Comparison of ENCODE assay signal across 12 mouse cellular contexts in the genomic region with DNA sequence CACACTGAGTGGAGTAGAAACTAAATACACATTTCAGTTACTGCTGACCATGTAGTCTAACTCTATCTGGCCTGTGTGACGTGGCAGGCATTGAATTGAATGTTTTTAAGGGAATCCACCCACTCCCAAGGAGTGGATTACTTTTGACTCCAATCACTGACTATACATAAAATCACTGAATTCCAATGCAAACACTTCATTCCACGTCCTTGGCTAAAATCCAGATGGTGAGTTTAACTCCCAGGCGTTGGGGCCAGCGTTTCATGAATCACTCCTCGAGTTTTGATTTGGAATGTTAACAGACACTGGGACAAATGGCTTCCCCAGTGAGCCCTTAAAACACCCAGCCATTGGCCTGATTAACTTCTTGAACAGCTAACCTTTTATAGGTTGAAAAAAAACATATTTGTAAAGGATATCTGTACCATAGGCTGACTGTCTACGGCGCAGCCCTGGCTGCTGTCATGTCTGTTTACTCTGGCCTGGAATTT. TPM values are rescaled to one million over a fixed set of nuclear protein-coding genes. Genes with fewer than 3 reads are reported as not detected.
A peak's percentile ranks its signal among the peaks of the same experiment; 100 is the strongest.
DNase-seq lines count a peak whose midpoint lies in the region; ATAC-seq and TF ChIP-seq lines count a peak whose summit lies in the region.
"Had no signal": no experiment of that assay in that cellular context is flagged by ENCODE, and none has a peak within 500 bp of the region (broad histone marks: within the 10 kb centered on the region; RNA-seq: fewer than 3 reads in every experiment).

No protein-coding gene starts in this region.

- TF ChIP-seq EP300 in stomach, postnatal 0 days (optimal IDR thresholded peaks at IDR 0.05) = no peak

- 40% methylated on average over 7 of the region's 7 CpGs for WGBS in heart, embryonic 11.5 days (ENCODE audit: insufficient replicate concordance)
- 10% methylated on average over 7 of the region's 7 CpGs for WGBS in lung, embryonic 14.5 days
- 44% methylated on average over 7 of the region's 7 CpGs for WGBS in limb, embryonic 12.5 days
- WGBS in stomach, postnatal 0 days = 10% methylated on average over 7 of the region's 7 CpGs
- 81% methylated on average over 7 of the region's 7 CpGs for WGBS in midbrain, embryonic 14.5 days

- no peak; the same call in 1 of the 2 replicates for ATAC-seq in heart, embryonic 11.5 days (replicated peaks; ENCODE audit: insufficient number of reproducible peaks, low FRiP score, low TSS enrichment)
- peak; percentile 80 for ATAC-seq in lung, embryonic 14.5 days (ENCODE audit: insufficient read depth)
- 0 out of 2 replicates have a peak, but pooled peaks have one; percentile 31 for ATAC-seq in limb, embryonic 12.5 days (ENCODE audit: insufficient number of reproducible peaks, insufficient read depth, low FRiP score, low TSS enrichment, low read depth)
- 0 out of 2 replicates have a peak, but pooled peaks have one; percentile 32 for ATAC-seq in stomach, postnatal 0 days (ENCODE audit: low FRiP score, low TSS enrichment)
- ATAC-seq in midbrain, embryonic 14.5 days (ENCODE audit: low FRiP score, low TSS enrichment) = no peak

- no peak for TF ChIP-seq CTCF in lung, embryonic 14.5 days (IDR thresholded peaks at IDR 0.05; ENCODE audit: low read depth)
- TF ChIP-seq CTCF in stomach, postnatal 0 days (IDR thresholded peaks at IDR 0.05; ENCODE audit: low read depth) = no peak

- no peak overlapping the region for H3K9ac ChIP-seq in heart, embryonic 11.5 days (ENCODE audit: low read depth, low read length)
- no peak overlapping the region for H3K9ac ChIP-seq in lung, embryonic 14.5 days
- H3K9ac ChIP-seq in limb, embryonic 12.5 days (replicated peaks) = no peak overlapping the region
- no peak overlapping the region for H3K9ac ChIP-seq in stomach, postnatal 0 days (ENCODE audit: low read length)
- no peak overlapping the region for H3K9ac ChIP-seq in midbrain, embryonic 14.5 days (replicated peaks; ENCODE audit: low read length)
- H3K9ac ChIP-seq: hindbrain, embryonic 12.5 days had no signal

- no peak overlapping the region for H3K4me2 ChIP-seq in heart, embryonic 11.5 days
- H3K4me2 ChIP-seq in lung, embryonic 14.5 days = peak overlapping the region; percentile 8
- no peak overlapping the region for H3K4me2 ChIP-seq in limb, embryonic 12.5 days
- H3K4me2 ChIP-seq in stomach, postnatal 0 days (replicated peaks; ENCODE audit: low read depth) = no peak overlapping the region
- H3K4me2 ChIP-seq in midbrain, embryonic 14.5 days (ENCODE audit: low read length) = no peak overlapping the region
- H3K4me2 ChIP-seq: hindbrain, embryonic 12.5 days had no signal

- no peaks in the 10 kb centered on the region for H3K9me3 ChIP-seq in heart, embryonic 11.5 days (replicated peaks; ENCODE audit: control insufficient read depth, low read length)
- no peaks in the 10 kb centered on the region for H3K9me3 ChIP-seq in lung, embryonic 14.5 days (ENCODE audit: low read depth, low read length)
- H3K9me3 ChIP-seq in limb, embryonic 12.5 days = no peaks in the 10 kb centered on the region
- no peaks in the 10 kb centered on the region for H3K9me3 ChIP-seq in stomach, postnatal 0 days (ENCODE audit: control insufficient read depth, low read length)
- H3K9me3 ChIP-seq in midbrain, embryonic 14.5 days (ENCODE audit: control insufficient read depth, low read length) = no peaks in the 10 kb centered on the region
- H3K9me3 ChIP-seq: hindbrain, embryonic 12.5 days had no signal

- DNase-seq in heart, postnatal 4 days = no peak
- peak; percentile 93 for DNase-seq in lung, embryonic 14.5 days
- DNase-seq in lung, postnatal 10 days = no peak
- no peak for DNase-seq in stomach, postnatal 0 days (ENCODE audit: low spot score)
- no peak for DNase-seq in midbrain, embryonic 14.5 days
- DNase-seq in retina, embryonic 14.5 days (ENCODE audit: low spot score) = no peak
- DNase-seq: cerebellum, adult 8-10 months; kidney, postnatal 36 days had no signal

- peak overlapping the region; percentile 84 for H3K27ac ChIP-seq in heart, embryonic 11.5 days (ENCODE audit: low read depth, low read length)
- peak overlapping the region; percentile 94 for H3K27ac ChIP-seq in lung, embryonic 14.5 days (ENCODE audit: low read depth)
- H3K27ac ChIP-seq in limb, embryonic 12.5 days = peak overlapping the region; percentile 65
- H3K27ac ChIP-seq in stomach, postnatal 0 days (replicated peaks) = 0 out of 2 replicates have a peak overlapping the region, but pooled peaks have one; percentile 14
- no peak overlapping the region for H3K27ac ChIP-seq in midbrain, embryonic 14.5 days (replicated peaks; ENCODE audit: low read depth, low read length)
- H3K27ac ChIP-seq: hindbrain, embryonic 12.5 days; left cerebral cortex, adult 2 months had no signal

- peaks cover 7% of the 10 kb centered on the region for H3K4me1 ChIP-seq in heart, embryonic 11.5 days (ENCODE audit: control insufficient read depth, insufficient read depth, low read length)
- H3K4me1 ChIP-seq in lung, embryonic 14.5 days (ENCODE audit: insufficient read depth) = peaks cover 20% of the 10 kb centered on the region
- H3K4me1 ChIP-seq in limb, embryonic 12.5 days (replicated peaks) = peaks cover 29% of the 10 kb centered on the region
- no peaks in the 10 kb centered on the region for H3K4me1 ChIP-seq in stomach, postnatal 0 days (replicated peaks; ENCODE audit: control insufficient read depth, insufficient read depth)
- no peaks in the 10 kb centered on the region for H3K4me1 ChIP-seq in midbrain, embryonic 14.5 days (ENCODE audit: control insufficient read depth, insufficient read depth, low read length)
- H3K4me1 ChIP-seq: hindbrain, embryonic 12.5 days had no signal

- no peak overlapping the region for H3K4me3 ChIP-seq in heart, embryonic 11.5 days (ENCODE audit: low read depth, low read length)
- no peak overlapping the region for H3K4me3 ChIP-seq in lung, embryonic 14.5 days (ENCODE audit: low read depth, low read length)
- no peak overlapping the region for H3K4me3 ChIP-seq in limb, embryonic 12.5 days (replicated peaks)
- no peak overlapping the region for H3K4me3 ChIP-seq in stomach, postnatal 0 days (ENCODE audit: low read depth, low read length)
- no peak overlapping the region for H3K4me3 ChIP-seq in midbrain, embryonic 14.5 days (replicated peaks; ENCODE audit: low read depth, low read length)
- H3K4me3 ChIP-seq: hindbrain, embryonic 12.5 days; left cerebral cortex, adult 2 months had no signal

- H3K27me3 ChIP-seq in heart, embryonic 11.5 days (ENCODE audit: control insufficient read depth, insufficient read depth, low read length) = no peaks in the 10 kb centered on the region
- H3K27me3 ChIP-seq in lung, embryonic 14.5 days (ENCODE audit: insufficient read depth, low read length) = no peaks in the 10 kb centered on the region
- no peaks in the 10 kb centered on the region for H3K27me3 ChIP-seq in limb, embryonic 12.5 days
- no peaks in the 10 kb centered on the region for H3K27me3 ChIP-seq in stomach, postnatal 0 days (ENCODE audit: control insufficient read depth, insufficient read depth, low read length)
- no peaks in the 10 kb centered on the region for H3K27me3 ChIP-seq in midbrain, embryonic 14.5 days (ENCODE audit: control insufficient read depth, insufficient read depth, low read length)
- H3K27me3 ChIP-seq: hindbrain, embryonic 12.5 days had no signal

- H3K36me3 ChIP-seq in heart, embryonic 11.5 days (ENCODE audit: control insufficient read depth, insufficient read depth, low read length) = no peaks in the 10 kb centered on the region
- H3K36me3 ChIP-seq in lung, embryonic 14.5 days (ENCODE audit: insufficient read depth) = no peaks in the 10 kb centered on the region
- H3K36me3 ChIP-seq in limb, embryonic 12.5 days = no peaks in the 10 kb centered on the region
- H3K36me3 ChIP-seq in stomach, postnatal 0 days (ENCODE audit: control insufficient read depth, insufficient read depth, low read length) = no peaks in the 10 kb centered on the region
- H3K36me3 ChIP-seq in midbrain, embryonic 14.5 days (ENCODE audit: control insufficient read depth, insufficient read depth, low read length) = no peaks in the 10 kb centered on the region
- H3K36me3 ChIP-seq: hindbrain, embryonic 12.5 days had no signal

RNA-seq across cellular contexts. Expression of a gene that starts 13.7 kb away (rescaled TPM):
- 177 and 185 TPM in 2 replicates for polyA plus RNA-seq in heart, embryonic 11.5 days (2014; fragmentation: Nextera tagmentation; extraction: Ambion mirVana)
- 10 to 100 TPM; 76.1 to 79.8 TPM for total RNA-seq in heart, postnatal 4 days (2021)
- 92.3 and 93.8 TPM in 2 replicates for polyA plus RNA-seq in lung, embryonic 14.5 days (2014; fragmentation: Nextera tagmentation; extraction: Ambion mirVana)
- polyA plus RNA-seq in limb, embryonic 12.5 days (2016; fragmentation: Nextera tagmentation; extraction: Ambion mirVana) = 57.7 and 66.8 TPM in 2 replicates
- 9.7 and 10.8 TPM in 2 replicates for polyA plus RNA-seq in stomach, postnatal 0 days (2015; fragmentation: Nextera tagmentation; extraction: Ambion mirVana)
- 1.5 and 3.9 TPM in 2 replicates for polyA plus RNA-seq in midbrain, embryonic 14.5 days (2014; fragmentation: Nextera tagmentation; extraction: Ambion mirVana)

Comparison
In these comparisons a context has a peak if more than half of its experiments do, and no peak if none do; other contexts are left out.
1. ATAC-seq: peak in lung, embryonic 14.5 days (single experiment), limb, embryonic 12.5 days (single experiment) and stomach, postnatal 0 days (single experiment); none in heart, embryonic 11.5 days (single experiment) and midbrain, embryonic 14.5 days (single experiment).